Mouse (Mus musculus) spleen, postnatal 36 days (tissue): ENCODE measurements around the gene Dnah6.

Experiments
- DNase-seq, 2 experiments: peaks; one replicate each; pipeline ENCODE4 v3.0.0; 2022; ENCODE audit warnings: low spot score in 2 of 2, mixed read lengths in 1 of 2

Dnah6 gene

GRCm38 (mm10) chr6:73143403-73143802 is 78.0 kb downstream of the Dnah6 start:
- no peak for DNase-seq

- no peak for DNase-seq
Observed at GRCm38 (mm10) chr6:73142776-73143175, 78.7 kb downstream of the Dnah6 start.

- no peak for DNase-seq
Observed at GRCm38 (mm10) chr6:73140836-73141235, 80.6 kb downstream of the Dnah6 start.

GRCm38 (mm10) chr6:73132784-73133183 is 88.7 kb downstream of the Dnah6 start:
- no peak for DNase-seq

- no peak for DNase-seq
Observed at GRCm38 (mm10) chr6:73127594-73127993, 93.9 kb downstream of the Dnah6 start.

GRCm38 (mm10) chr6:73120348-73120747 is 101.1 kb downstream of the Dnah6 start:
- DNase-seq: no peak

GRCm38 (mm10) chr6:73113898-73114297 is 107.6 kb downstream of the Dnah6 start:
- no peak for DNase-seq

GRCm38 (mm10) chr6:73113365-73113764 is 108.1 kb downstream of the Dnah6 start:
- DNase-seq: no peak

- no peak for DNase-seq
Observed at GRCm38 (mm10) chr6:73093133-73093532, 128.3 kb downstream of the Dnah6 start.

GRCm38 (mm10) chr6:73090836-73091235 is 130.6 kb downstream of the Dnah6 start:
- DNase-seq: no peak

GRCm38 (mm10) chr6:73082571-73082970 is 138.9 kb downstream of the Dnah6 start:
- no peak for DNase-seq

GRCm38 (mm10) chr6:73072093-73072786 is 149.2 kb downstream of the Dnah6 start:
- no peak for DNase-seq

GRCm38 (mm10) chr6:73071214-73071613 is 150.2 kb downstream of the Dnah6 start:
- no peak for DNase-seq

- no peak for DNase-seq
Observed at GRCm38 (mm10) chr6:73070663-73071062, 150.8 kb downstream of the Dnah6 start.

GRCm38 (mm10) chr6:73064551-73064950 is 156.9 kb downstream of the Dnah6 start:
- DNase-seq: no peak

- DNase-seq: no peak
Observed at GRCm38 (mm10) chr6:73059596-73060121, 161.8 kb downstream of the Dnah6 start.

GRCm38 (mm10) chr6:73059162-73059561 is 162.3 kb downstream of the Dnah6 start:
- no peak for DNase-seq

- DNase-seq: no peak
Observed at GRCm38 (mm10) chr6:73055347-73055746, 166.1 kb downstream of the Dnah6 start.

- DNase-seq: no peak
Observed at GRCm38 (mm10) chr6:73054807-73055206, 166.6 kb downstream of the Dnah6 start.

- DNase-seq: no peak
Observed at GRCm38 (mm10) chr6:73053526-73053925, 167.9 kb downstream of the Dnah6 start.

- no peak for DNase-seq
Observed at GRCm38 (mm10) chr6:73047259-73047658, 174.2 kb downstream of the Dnah6 start.

GRCm38 (mm10) chr6:73045944-73046343 is 175.5 kb downstream of the Dnah6 start:
- no peak for DNase-seq

- DNase-seq: no peak
Observed at GRCm38 (mm10) chr6:73042278-73042677, 179.2 kb downstream of the Dnah6 start.

GRCm38 (mm10) chr6:73038291-73038690 is 183.2 kb downstream of the Dnah6 start:
- no peak for DNase-seq
